In genomic region chrX:103616162-103616535, GRCm38 (mm10) we compare ENCODE assay signal across 8 mouse cellular contexts. TPM values are rescaled to one million over a fixed set of nuclear protein-coding genes. Genes with fewer than 3 reads are reported as not detected.
DNase-seq lines count a peak whose midpoint lies in the region; ATAC-seq and TF ChIP-seq lines count a peak whose summit lies in the region.
"Had no signal": no experiment of that assay in that cellular context is flagged by ENCODE, and none has a peak within 500 bp of the region (broad histone marks: within the 10 kb centered on the region; RNA-seq: fewer than 3 reads in every experiment).

No protein-coding gene starts in this region.

- no peak for TF ChIP-seq CTCF in MEL (IDR thresholded peaks at IDR 0.05 in 2 of 3, conservative IDR thresholded peaks at IDR 0.05 in 1 of 3; ENCODE audit: control insufficient read depth in 1 of 3, insufficient read depth in 1 of 3, low read depth in 2 of 3, low read length in 3 of 3, poor library complexity in 1 of 3, severe bottlenecking in 1 of 3)
- no peak for TF ChIP-seq CTCF in embryonic fibroblast, embryonic 13.5 days (IDR thresholded peaks at IDR 0.05; ENCODE audit: borderline replicate concordance, insufficient read depth, low read length)

- TF ChIP-seq EP300 in MEL (IDR thresholded peaks at IDR 0.05; ENCODE audit: low read depth in 1 of 2, low read length in 2 of 2), result no peak

- TF ChIP-seq POLR2A in MEL (IDR thresholded peaks at IDR 0.05; ENCODE audit: control insufficient read depth in 1 of 2, insufficient read depth in 1 of 2, low read depth in 1 of 2, low read length in 2 of 2, poor library complexity in 1 of 2), result peak in 1 of 2 experiments; percentile 59; a peak in 2 of 4 replicates
- TF ChIP-seq POLR2A in embryonic fibroblast, embryonic 13.5 days (IDR thresholded peaks at IDR 0.05; ENCODE audit: low read depth, low read length), result peak; percentile 54; the same call in 1 of the 2 replicates

- TF ChIP-seq RAD21 in MEL (IDR thresholded peaks at IDR 0.05; ENCODE audit: low read depth, low read length), result no peak

- peak; percentile 53 for ATAC-seq in megakaryocyte, adult 5-6 weeks (ENCODE audit: poor library complexity, severe bottlenecking)

- peak overlapping the region; percentile 97 for H3K27ac ChIP-seq in MEL (ENCODE audit: control insufficient read depth, low read depth, low read length)
- H3K27ac ChIP-seq in embryonic fibroblast, embryonic 13.5 days (ENCODE audit: insufficient read depth, low read length), result peak overlapping the region; percentile 97

- no peaks in the 10 kb centered on the region for H3K9me3 ChIP-seq in MEL (replicated peaks; ENCODE audit: insufficient read depth, low read length)

- no peaks in the 10 kb centered on the region for H3K27me3 ChIP-seq in MEL (ENCODE audit: control insufficient read depth in 1 of 2, insufficient read depth in 2 of 2, low read length in 2 of 2)

- DNase-seq in MEL (ENCODE audit: low read depth, low spot score), result peak; percentile 76
- DNase-seq in adrenal gland, postnatal 25 days, result peak; percentile 8
- peak; percentile 16 to 42 for DNase-seq in heart, postnatal 36 days
- peak; percentile 24 to 68 for DNase-seq in left cerebral cortex, postnatal 14 days (ENCODE audit: low spot score in 2 of 2)
- peak; percentile 9 for DNase-seq in right cerebral cortex, postnatal 25 days

- peaks cover 1 to 23% of the 10 kb centered on the region in 2 experiments; a peak in 3 of 4 replicates for H3K36me3 ChIP-seq in MEL (ENCODE audit: control insufficient read depth in 1 of 2, insufficient read depth in 2 of 2, low read length in 2 of 2)

- H3K4me3 ChIP-seq in MEL (ENCODE audit: control insufficient read depth in 1 of 2, insufficient read depth in 1 of 2, low read depth in 2 of 2, low read length in 2 of 2), result peak overlapping the region; percentile 69 to 76
- peak overlapping the region; percentile 48 for H3K4me3 ChIP-seq in embryonic fibroblast, embryonic 13.5 days (ENCODE audit: insufficient read depth, low read length)

- intact Hi-C loops in heart, postnatal 36 days (cut with DNase I), result no loop called here
- intact Hi-C loops in left cerebral cortex, postnatal 14 days (cut with DNase I), result loop anchor here (5.0 kb wide), 1 partner anchor 54 kb away; no protein-coding TSS in a partner anchor

- peak overlapping the region; percentile 92 for H3K9ac ChIP-seq in MEL (ENCODE audit: control insufficient read depth, low read depth, low read length, poor library complexity, severe bottlenecking)

- H3K79me2 ChIP-seq in MEL (ENCODE audit: control insufficient read depth, insufficient read depth, low read length, poor library complexity), result peaks cover 22% of the 10 kb centered on the region

- H3K4me1 ChIP-seq in MEL (ENCODE audit: control insufficient read depth in 1 of 2, insufficient read depth in 2 of 2, low read length in 2 of 2), result peaks cover 2 to 6% of the 10 kb centered on the region in 2 experiments; a peak in 2 of 4 replicates
- no peaks in the 10 kb centered on the region for H3K4me1 ChIP-seq in embryonic fibroblast, embryonic 13.5 days (ENCODE audit: control insufficient read depth, insufficient read depth, low read length)

TF ChIP-seq in MEL, 35 proteins besides CTCF, POLR2A, EP300 and RAD21:
- TF ChIP-seq SIN3A (IDR thresholded peaks at IDR 0.05; ENCODE audit: low read length) (peak; percentile 46; the same call in 1 of the 2 replicates), HCFC1 (IDR thresholded peaks at IDR 0.05; ENCODE audit: low read depth, low read length) (0 out of 2 replicates have a peak, but pooled peaks have one; percentile 22), MAZ (IDR thresholded peaks at IDR 0.05; ENCODE audit: low read depth, low read length) (no peak), UBTF (IDR thresholded peaks at IDR 0.05; ENCODE audit: borderline replicate concordance, insufficient read depth, low read depth, low read length) (no peak), POLR2AphosphoS5 (IDR thresholded peaks at IDR 0.05; ENCODE audit: borderline replicate concordance, low read depth, low read length) (no peak), ZNF384 (IDR thresholded peaks at IDR 0.05; ENCODE audit: low read depth, low read length) (no peak), ELF1 (IDR thresholded peaks at IDR 0.05; ENCODE audit: low read depth, low read length) (0 out of 2 replicates have a peak, but pooled peaks have one; percentile 14), MYB (IDR thresholded peaks at IDR 0.05; ENCODE audit: low read depth, low read length) (no peak), TCF12 (IDR thresholded peaks at IDR 0.05; ENCODE audit: low read depth, low read length) (no peak), TBP (IDR thresholded peaks at IDR 0.05; ENCODE audit: low read depth, low read length) (peak; percentile 53; the same call in 1 of the 2 replicates), ZMIZ1 (IDR thresholded peaks at IDR 0.05; ENCODE audit: low read depth, low read length) (0 out of 2 replicates have a peak, but pooled peaks have one; percentile 48), BHLHE40 (IDR thresholded peaks at IDR 0.05; ENCODE audit: borderline replicate concordance, low read depth, low read length) (no peak), USF1 (IDR thresholded peaks at IDR 0.05; ENCODE audit: low read depth, low read length) (no peak), ZKSCAN1 (IDR thresholded peaks at IDR 0.05; ENCODE audit: low read depth, low read length) (no peak), GATA1 (IDR thresholded peaks at IDR 0.05; ENCODE audit: low read depth, low read length) (0 out of 2 replicates have a peak, but pooled peaks have one; percentile 8), E2F4 (IDR thresholded peaks at IDR 0.05; ENCODE audit: borderline replicate concordance, low read depth, low read length) (no peak; the same call in 1 of the 2 replicates), ETS1 (IDR thresholded peaks at IDR 0.05; ENCODE audit: low read depth, low read length) (no peak), ZC3H11A (IDR thresholded peaks at IDR 0.05; ENCODE audit: low read depth, low read length) (no peak), MAX (IDR thresholded peaks at IDR 0.05; ENCODE audit: low read length) (peak; percentile 50; the same call in 1 of the 2 replicates), TAL1 (IDR thresholded peaks at IDR 0.05; ENCODE audit: low read length) (no peak), CHD2 (IDR thresholded peaks at IDR 0.05; ENCODE audit: low read length) (no peak), POLR2AphosphoS2 (IDR thresholded peaks at IDR 0.05; ENCODE audit: low read length) (no peak), USF2 (IDR thresholded peaks at IDR 0.05; ENCODE audit: borderline replicate concordance in 1 of 2, insufficient read depth in 1 of 2, low read depth in 1 of 2, low read length in 2 of 2) (no peak), CHD1 (IDR thresholded peaks at IDR 0.05; ENCODE audit: low read depth, low read length) (no peak), MXI1 (IDR thresholded peaks at IDR 0.05; ENCODE audit: low read depth, low read length) (peak; percentile 20; the same call in 1 of the 2 replicates), MEF2A (IDR thresholded peaks at IDR 0.05; ENCODE audit: extremely low read depth, insufficient replicate concordance, low read depth, low read length, poor library complexity, severe bottlenecking) (no peak), KAT2A (conservative IDR thresholded peaks at IDR 0.05; ENCODE audit: low read depth, low read length) (no peak; the same call in 1 of the 2 replicates), JUND (IDR thresholded peaks at IDR 0.05; ENCODE audit: low read depth, low read length) (no peak), SMC3 (IDR thresholded peaks at IDR 0.05; ENCODE audit: low read depth, low read length) (no peak), MAFK (IDR thresholded peaks at IDR 0.05; ENCODE audit: borderline replicate concordance, low read depth, low read length) (no peak), MYC (IDR thresholded peaks at IDR 0.05; ENCODE audit: low read depth, low read length) (peak; percentile 63; the same call in 1 of the 2 replicates), GABPA (IDR thresholded peaks at IDR 0.05; ENCODE audit: low read depth, low read length) (no peak), NELFE (IDR thresholded peaks at IDR 0.05; ENCODE audit: low read depth, low read length) (peak; percentile 54), RCOR1 (IDR thresholded peaks at IDR 0.05; ENCODE audit: low read depth, low read length) (no peak), NRF1 (IDR thresholded peaks at IDR 0.05; ENCODE audit: insufficient read depth, low read depth, low read length, poor library complexity, severe bottlenecking) (peak; percentile 74)

RNA-seq across cellular contexts. Expression of gene Zcchc13, which starts 14.2 kb away (rescaled TPM):
- total RNA-seq in MEL (2012; rRNA removed), result not detected in 2 replicates
- polyA plus RNA-seq in MEL (2012; ENCODE audit: insufficient read depth in 1 of 2, insufficient read length in 2 of 2, low read depth in 1 of 2, low replicate concordance in 2 of 2, missing spikeins in 1 of 2), result not detected
- not detected in 2 replicates for total RNA-seq in adrenal gland, postnatal 25 days (2021)
- not detected in 2 replicates for polyA plus RNA-seq in embryonic fibroblast, embryonic 13.5 days (2011; ENCODE audit: insufficient read length, low read depth, missing spikeins)
- total RNA-seq in heart, postnatal 36 days (2021), result not detected
- total RNA-seq in left cerebral cortex, postnatal 14 days (2021), result not detected
- 0.30 TPM in 1 of 2 replicates, not detected in the other for total RNA-seq in megakaryocyte, adult 5-6 weeks (2015)
- total RNA-seq in megakaryocyte, adult 5-6 weeks (2017), result not detected in 2 replicates
- total RNA-seq: layer of hippocampus, adult 18-20 months had no signal

Comparison
In these comparisons a context has a peak if more than half of its experiments do, and no peak if none do; other contexts are left out.
1. Peak in every context shown above with its lines: DNase-seq, ATAC-seq, H3K4me3 ChIP-seq and H3K27ac ChIP-seq.
2. DNase-seq: peak in every context shown above with its lines; median percentile 76 in MEL; 46 in left cerebral cortex, postnatal 14 days; 29 in heart, postnatal 36 days; 9 in right cerebral cortex, postnatal 25 days; 8 in adrenal gland, postnatal 25 days.